Mouse (Mus musculus) thymus, adult 18-20 months (tissue): ENCODE data around the gene Vps11.
"Not testable (repeated sequence)": the region's sequence is repeated elsewhere in the genome, so short reads cannot be mapped to it uniquely, and the experiment has no call there.

Experiments
- DNase-seq, 2 experiments: peaks; one replicate each; pipeline ENCODE4 v3.0.0; 2022; ENCODE audit warnings: mixed read lengths in 2 of 2

Vps11 gene

GRCm38 (mm10) chr9:44373386-44373785, 11.9 kb upstream of the Vps11 start:
- DNase-seq: no peak

- DNase-seq: no peak
Observed at GRCm38 (mm10) chr9:44364480-44364879, 3.0 kb upstream of the Vps11 start.

GRCm38 (mm10) chr9:44361931-44362330, 461 bp upstream of the Vps11 start:
- not testable (repeated sequence) for DNase-seq

- no peak for DNase-seq
Observed at GRCm38 (mm10) chr9:44357207-44357606, 4.3 kb downstream of the Vps11 start.

- no peak for DNase-seq
Observed at GRCm38 (mm10) chr9:44353142-44353541, 8.3 kb downstream of the Vps11 start.

- no peak for DNase-seq
Observed at GRCm38 (mm10) chr9:44352337-44352736, 9.1 kb downstream of the Vps11 start.

GRCm38 (mm10) chr9:44351396-44351795, 10.1 kb downstream of the Vps11 start:
- DNase-seq: no peak

- no peak for DNase-seq
Observed at GRCm38 (mm10) chr9:44348546-44348945, 12.9 kb downstream of the Vps11 start.

GRCm38 (mm10) chr9:44347621-44348020, 13.8 kb downstream of the Vps11 start:
- no peak for DNase-seq

- no peak for DNase-seq
Observed at GRCm38 (mm10) chr9:44347166-44347565, 14.3 kb downstream of the Vps11 start.

- DNase-seq: no peak
Observed at GRCm38 (mm10) chr9:44345570-44346433, 15.7 kb downstream of the Vps11 start.

- DNase-seq: peak; percentile 76 to 81
Observed at GRCm38 (mm10) chr9:44343781-44344421, 17.6 kb downstream of the Vps11 start, which contains the start of gene Hmbs. Gene Hmbs, minus strand, starts transcription at chr9:44344228.

- DNase-seq: no peak
Observed at GRCm38 (mm10) chr9:44343290-44343689, 18.2 kb downstream of the Vps11 start.

GRCm38 (mm10) chr9:44342605-44343004, 18.9 kb downstream of the Vps11 start:
- no peak for DNase-seq

- no peak for DNase-seq
Observed at GRCm38 (mm10) chr9:44342173-44342572, 19.3 kb downstream of the Vps11 start.

- no peak for DNase-seq
Observed at GRCm38 (mm10) chr9:44341487-44341886, 20.0 kb downstream of the Vps11 start.

GRCm38 (mm10) chr9:44338574-44338973, 22.9 kb downstream of the Vps11 start:
- no peak for DNase-seq

- no peak for DNase-seq
Observed at GRCm38 (mm10) chr9:44337436-44338169, 23.9 kb downstream of the Vps11 start.

- DNase-seq: no peak
Observed at GRCm38 (mm10) chr9:44336964-44337363, 24.5 kb downstream of the Vps11 start.

GRCm38 (mm10) chr9:44336513-44336912, 25.0 kb downstream of the Vps11 start:
- DNase-seq: not testable (repeated sequence)

GRCm38 (mm10) chr9:44336093-44336406, 25.4 kb downstream of the Vps11 start:
- DNase-seq: no peak

- DNase-seq: peak in 1 of 2 experiments; percentile 44
Observed at GRCm38 (mm10) chr9:44335331-44336092, 26.0 kb downstream of the Vps11 start.
